Mouse (Mus musculus) monocyte, adult 5-6 weeks (primary cell): ENCODE measurements around the gene Slc35e2. TPM values are rescaled to one million over a fixed set of nuclear protein-coding genes. Genes with fewer than 3 reads are reported as not detected.
"Not testable (repeated sequence)": the region's sequence is repeated elsewhere in the genome, so short reads cannot be mapped to it uniquely, and the experiment has no call there.

Source experiments
- ATAC-seq: fragments of 153-309, 156-312 bp; replicated peaks from 2 replicates; pipeline ENCODE4 v1.8.0; 2017; ENCODE audit warnings: mild to moderate bottlenecking; ENCODE audit not compliant: low TSS enrichment, insufficient number of reproducible peaks, severe bottlenecking, poor library complexity, low FRiP score
- total RNA-seq: library from RNA; stranded (forward); fragments of 200-1000, 200-491, 200-594 nt; gene quantifications from 3 replicates; pipeline ENCODE4 v1.2.3, GENCODE M21; 2017

The Slc35e2 gene
- total RNA-seq, 1 experiment from 2014 or later, result 9.2 TPM

DNA sequence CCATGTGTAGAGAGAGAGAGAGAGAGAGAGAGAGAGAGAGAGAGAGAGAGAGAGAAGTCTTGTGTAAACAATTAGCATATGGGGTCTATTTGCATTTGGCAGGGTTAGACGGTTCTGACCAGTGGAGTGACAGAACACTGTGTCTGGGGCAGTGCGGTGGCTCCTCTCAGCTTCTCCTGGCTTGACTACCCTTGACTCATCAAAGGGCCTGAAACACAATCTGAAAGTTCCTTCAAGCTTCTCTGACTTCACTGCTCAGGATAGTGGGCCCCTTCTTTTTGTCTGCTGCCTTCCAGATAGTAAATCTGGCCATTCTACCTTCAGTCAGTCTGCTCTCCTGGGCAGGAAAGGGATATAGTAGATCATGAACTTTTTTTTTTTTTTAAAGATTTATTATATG lies 5.6 kb downstream of the Slc35e2 start:
- ATAC-seq, result no peak

DNA sequence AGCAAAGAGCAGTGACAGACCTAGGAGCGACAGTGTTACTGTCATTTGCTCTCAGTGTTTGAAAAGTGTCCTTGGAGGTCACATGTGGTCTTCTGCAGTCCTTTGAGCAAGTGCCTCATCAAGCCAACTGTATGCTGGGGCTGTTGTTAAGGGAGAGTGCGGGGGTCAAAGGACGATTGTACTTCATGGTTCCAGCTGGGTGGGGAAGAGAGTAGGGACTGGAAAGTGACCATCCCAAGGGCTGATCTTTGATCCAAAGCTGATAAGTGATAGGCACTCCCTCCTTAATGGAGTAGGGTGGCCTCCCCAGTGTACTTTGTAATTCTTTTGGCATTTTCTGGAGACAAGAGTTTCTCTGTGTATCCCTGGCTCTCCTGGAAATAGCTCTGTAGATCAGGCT lies 10.6 kb downstream of the Slc35e2 start:
- ATAC-seq, result no peak

DNA sequence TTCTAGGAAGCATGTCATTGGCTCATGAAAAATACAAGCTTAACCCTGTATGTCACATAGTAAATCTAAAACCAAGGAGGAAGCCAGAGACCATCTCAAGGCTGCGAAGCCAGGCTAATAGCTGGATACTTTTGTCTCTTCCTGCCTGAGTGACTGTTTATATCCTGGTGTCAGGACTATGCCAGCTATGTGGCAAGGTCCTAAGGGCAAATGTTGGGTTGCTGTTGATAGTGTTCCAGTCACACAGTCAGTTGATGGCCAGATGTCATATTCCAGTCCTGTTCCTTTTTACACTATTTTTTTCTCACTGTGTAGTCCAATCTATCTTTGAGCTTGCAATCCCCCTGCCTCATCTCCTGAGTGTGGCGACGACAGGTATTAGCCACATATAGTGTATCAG lies 12.0 kb downstream of the Slc35e2 start:
- ATAC-seq, result no peak

DNA sequence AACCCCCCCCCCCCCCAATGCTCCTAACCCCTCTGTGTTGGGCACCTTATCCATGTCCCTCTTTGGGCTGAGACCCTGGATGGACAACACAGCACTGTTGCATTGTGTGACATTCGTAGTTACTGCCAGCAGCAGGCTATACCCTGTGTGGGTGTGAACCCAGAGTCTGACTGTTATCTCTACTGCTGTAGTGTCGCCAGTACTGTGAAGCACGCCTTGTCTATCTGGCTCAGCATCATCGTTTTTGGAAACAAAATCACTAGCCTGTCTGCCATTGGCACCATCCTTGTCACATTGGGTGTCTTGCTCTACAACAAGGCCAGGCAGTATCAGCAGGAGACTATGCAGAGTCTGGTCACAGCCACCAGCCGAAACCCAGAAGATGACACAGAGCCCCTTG lies 17.1 kb downstream of the Slc35e2 start:
- ATAC-seq, result no peak

DNA sequence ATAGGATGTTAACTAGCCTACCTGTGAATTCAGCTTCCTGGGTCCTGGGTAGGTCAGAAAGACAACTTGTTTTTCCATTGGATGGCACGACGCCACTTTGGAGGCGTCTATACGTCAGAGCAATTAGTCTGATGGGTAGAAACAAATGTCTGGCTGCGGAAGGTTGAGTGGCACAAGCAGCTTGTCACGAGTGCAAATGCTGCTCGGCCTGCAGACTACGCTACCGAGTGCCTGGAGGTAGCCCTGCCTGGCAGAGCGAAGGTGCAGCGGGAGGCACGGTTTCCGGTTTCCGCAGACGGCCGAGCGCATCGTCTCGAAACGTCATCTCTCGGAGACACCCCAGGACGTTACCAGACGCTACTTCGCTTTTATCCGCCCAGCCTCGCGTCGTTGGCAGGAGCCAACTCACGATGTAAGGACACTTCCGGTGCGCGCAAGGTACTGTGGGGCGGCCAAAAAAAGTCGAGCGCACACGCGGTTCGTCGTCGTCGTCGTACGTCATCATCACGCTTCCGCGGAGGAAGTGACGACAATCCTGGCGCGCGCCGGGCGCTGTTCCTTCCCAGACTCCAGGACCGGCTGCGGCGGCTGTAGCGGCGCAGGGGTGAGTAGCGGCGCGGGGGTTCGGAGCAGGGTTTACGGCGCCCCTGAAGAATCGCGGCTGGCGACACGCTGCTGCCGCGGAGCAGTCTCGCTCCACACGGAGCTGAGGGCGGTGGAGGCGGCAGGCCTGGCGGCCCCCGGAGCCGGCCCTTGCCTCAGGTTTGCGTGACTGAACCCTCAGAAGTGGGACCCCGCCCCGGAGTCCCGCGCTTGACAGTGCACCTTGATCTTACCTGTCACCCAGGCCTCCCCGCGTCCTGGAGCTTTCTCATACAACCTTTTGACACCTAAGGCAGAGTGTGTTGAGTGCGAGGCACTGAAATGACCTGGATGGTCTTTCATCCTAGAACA lies 23.4 kb downstream of the Slc35e2 start, which contains the start of gene Cdk11b:
TSS of gene Cdk11b (plus strand) at position 517 of the 954 bp plus-strand sequence.
- ATAC-seq, result peak; percentile 99

DNA sequence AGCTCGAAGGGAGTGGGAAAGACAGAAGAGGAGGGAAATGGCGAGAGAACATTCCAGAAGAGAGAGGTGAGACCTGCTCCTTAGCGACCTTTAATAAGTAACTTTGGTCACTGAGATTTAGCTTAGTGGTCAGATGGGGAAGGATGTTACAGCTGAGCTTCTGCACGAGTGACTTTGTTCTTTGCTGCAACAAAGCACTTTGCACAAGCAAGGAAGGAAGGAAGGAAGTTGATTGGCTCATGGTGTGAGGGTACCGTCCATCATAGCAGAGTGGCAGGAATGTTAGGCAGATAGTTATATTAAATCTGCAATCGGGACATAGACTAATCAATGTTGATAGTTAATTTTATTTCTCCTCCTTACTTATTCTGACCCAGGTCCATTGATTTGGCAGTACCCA lies 29.1 kb downstream of the Slc35e2 start:
- no peak for ATAC-seq

DNA sequence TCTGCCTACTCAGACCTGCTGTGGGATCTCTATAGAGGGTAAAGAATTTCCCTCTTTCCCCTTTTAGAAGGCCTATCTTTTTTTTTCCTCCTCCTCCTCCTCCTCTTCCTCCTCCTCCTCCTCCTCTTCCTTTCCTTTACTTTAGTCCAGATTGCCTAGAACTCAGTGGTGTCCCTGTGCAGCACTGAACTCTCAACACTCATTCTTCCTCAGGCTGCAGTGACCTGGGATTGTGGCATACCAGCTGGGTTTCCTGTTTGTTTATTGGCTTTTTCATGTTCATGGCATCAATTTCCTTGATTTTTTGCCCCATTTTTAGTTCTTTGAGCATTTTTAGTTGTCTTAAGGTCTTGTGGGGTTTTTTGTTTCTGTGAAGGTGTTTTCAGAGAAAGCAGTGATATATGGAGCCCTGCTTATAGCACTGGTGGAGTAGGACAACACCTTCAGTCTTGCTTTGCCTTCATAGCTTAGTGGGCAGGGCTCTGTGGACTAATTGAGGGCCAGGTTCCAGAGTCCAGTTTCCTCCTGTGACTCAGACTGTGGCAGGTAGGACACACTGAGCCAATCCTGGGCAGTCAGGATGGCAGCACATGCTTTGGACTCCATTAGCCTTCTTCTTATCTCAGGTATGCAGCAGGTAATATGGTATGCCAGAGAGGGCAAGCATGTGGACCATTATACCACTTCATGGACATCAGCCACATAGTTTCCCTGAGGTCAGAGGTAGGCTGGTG lies 34.7 kb downstream of the Slc35e2 start:
- ATAC-seq, result no peak

DNA sequence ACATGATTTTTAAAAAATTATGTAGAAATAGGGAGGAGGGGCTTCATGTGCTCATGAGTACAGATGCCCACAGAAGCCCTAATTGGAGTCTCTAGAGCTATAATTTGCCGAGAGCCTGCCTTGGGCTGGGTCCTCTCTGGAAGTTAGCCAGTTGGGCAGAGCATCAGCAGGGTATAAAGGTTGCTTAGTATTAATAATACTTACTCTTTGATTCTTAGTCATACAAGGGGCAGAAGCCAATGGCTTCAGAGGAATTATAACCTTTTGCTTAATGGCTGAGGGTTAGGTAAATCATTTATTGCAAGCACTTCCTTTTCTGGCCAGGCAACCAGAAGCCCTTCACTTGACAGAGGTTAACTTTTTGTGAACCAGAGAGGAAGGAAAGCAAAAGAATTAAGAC lies 42.3 kb downstream of the Slc35e2 start:
- no peak for ATAC-seq

DNA sequence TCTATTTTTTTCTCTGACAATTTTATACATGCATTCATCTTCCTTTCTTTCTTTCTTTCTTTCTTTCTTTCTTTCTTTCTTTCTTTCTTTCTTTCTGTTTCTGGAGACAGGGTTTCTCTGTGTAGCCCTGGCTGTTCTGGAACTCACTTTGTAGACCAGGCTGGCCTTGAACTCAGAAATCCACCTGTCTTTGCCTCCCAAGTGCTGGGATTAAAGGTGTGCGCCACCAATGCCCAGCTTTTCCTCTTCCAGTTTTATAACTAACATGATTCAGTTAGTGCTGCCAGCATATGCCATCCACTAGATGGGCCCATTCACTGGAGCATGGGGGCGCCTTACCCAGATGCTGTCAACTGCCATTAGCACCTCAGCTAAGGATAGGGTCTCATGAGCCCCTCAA lies 44.1 kb downstream of the Slc35e2 start, which contains the start of gene Gm10563:
TSS of gene Gm10563 (minus strand) at position 101 of the 400 bp plus-strand sequence.
- not testable (repeated sequence) for ATAC-seq

DNA sequence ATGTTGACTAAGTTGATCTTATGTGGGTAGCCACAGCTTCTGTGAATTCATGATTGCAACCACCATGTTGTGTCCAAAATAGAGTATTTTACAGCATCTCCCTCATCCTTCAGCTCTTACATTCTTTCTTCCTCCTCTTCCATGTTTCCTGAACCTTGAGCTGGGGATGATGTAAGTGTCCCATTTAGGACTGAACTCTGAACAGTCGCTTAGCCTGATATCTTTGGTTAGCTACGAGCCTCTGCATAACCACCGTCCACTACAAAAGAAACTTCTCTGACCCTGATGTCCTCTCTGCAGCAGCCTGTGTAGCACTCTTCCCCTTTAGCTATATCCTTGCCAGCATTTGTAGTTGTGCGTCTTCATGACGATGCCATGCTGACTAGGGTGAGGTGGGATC lies 44.5 kb downstream of the Slc35e2 start:
- ATAC-seq, result no peak

DNA sequence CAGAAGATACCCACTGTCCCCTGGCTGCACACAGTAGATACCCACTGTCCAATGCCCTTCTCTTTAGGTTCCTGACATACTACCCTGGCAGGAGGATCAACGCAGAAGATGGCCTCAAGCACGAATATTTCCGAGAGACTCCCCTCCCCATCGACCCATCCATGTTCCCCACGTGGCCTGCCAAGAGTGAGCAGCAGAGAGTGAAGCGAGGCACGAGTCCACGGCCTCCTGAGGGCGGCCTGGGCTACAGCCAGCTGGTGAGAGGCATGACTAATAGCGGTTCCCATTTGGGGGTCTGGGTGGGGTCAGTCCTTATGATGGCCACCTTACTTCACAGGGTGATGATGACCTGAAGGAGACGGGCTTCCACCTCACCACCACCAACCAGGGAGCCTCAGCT lies 48.1 kb downstream of the Slc35e2 start:
- no peak for ATAC-seq

DNA sequence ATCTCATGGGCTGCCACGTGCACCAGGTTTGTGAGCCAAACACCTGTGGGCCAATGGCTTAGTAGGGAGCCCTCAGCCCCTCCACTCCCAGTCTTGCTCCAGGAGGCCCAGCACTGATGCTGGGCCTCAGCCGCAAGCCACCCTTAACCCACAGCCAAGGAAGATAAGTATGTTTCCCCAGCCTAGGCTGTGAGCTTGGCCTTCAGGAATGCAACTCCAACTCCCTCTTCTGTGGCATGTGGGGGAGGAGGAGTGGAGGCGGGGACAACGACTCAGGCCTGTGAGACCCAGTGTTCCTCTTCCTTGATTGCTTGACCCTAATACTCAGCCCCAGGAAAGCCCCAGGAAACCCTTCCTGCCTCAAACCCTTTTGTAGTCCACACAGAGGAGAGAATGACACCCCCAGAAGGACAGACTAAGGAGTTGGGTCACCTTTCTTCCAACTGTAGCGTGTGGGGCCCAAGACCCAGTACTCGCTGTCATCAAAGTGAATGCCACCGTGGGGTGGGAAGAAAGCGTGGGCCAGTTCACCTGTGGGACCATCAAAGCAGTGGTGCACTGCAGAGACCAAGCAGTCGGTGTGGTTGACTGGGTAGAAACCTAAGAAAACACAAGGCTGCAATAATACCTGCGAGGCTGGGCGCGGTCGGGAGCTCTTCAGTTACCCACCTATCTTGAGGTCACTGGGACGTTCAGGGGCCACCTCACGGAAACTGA lies 50.5 kb downstream of the Slc35e2 start:
- ATAC-seq, result no peak

DNA sequence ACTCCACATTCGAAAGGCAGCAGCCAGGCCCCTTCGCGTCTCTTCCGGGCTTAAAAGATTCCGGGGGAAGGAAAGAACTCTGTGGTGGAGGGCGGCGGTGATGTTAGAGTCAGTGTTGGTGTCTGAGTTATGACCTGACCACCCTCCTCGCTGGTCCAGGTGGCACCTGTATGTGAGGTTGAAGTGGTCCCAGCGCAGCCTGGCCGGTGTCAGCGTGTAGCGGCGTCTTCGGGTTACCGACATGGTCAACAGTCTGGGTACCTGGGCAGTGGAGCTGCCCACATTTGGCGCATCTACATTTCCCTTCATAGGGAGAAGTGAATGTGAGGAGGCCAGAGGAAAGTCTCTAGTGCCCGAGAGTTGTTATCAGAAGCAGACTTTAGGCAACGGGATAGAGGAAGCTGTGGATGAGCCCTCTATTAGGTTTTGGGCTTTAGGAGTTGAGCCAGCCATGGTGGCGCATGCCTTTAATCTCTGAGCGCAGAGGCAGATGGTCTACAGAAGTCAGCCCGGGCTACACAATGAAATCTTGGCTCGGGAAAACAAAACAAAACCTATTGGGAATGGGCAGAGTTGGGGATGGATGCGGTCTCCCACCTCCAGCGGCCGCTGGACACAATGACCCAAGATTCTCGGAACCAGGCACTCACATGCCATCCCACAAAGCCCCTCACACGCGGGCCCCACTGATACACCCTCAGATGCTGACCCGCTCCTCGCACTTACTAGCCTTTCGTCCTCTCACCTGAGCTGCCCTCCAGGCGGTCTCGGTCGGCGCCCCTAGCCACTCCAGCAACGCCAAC lies 51.3 kb downstream of the Slc35e2 start:
- no peak for ATAC-seq

DNA sequence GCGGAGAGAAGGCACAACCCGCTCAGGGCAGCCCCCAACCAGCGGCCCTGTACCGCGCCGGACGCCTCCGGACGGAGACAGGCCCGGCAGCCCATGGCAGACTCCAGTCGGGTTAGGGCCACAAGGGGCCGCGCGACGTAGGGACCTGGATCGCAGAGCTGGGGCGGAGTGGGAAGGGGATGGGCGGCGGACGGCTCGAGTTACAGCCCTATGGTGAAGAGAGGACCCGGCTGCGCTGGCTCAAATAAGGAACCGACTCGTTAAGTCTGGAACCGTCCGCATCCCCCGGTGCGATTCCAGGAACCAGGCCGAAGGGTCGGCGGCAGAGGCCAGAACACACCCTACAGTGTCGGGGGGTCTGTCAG lies 51.9 kb downstream of the Slc35e2 start, which contains the start of gene Mmp23:
TSS of gene Mmp23 (minus strand) at position 299 of the 365 bp plus-strand sequence.
- 0 out of 2 replicates have a peak, but pooled peaks have one; percentile 8 for ATAC-seq

DNA sequence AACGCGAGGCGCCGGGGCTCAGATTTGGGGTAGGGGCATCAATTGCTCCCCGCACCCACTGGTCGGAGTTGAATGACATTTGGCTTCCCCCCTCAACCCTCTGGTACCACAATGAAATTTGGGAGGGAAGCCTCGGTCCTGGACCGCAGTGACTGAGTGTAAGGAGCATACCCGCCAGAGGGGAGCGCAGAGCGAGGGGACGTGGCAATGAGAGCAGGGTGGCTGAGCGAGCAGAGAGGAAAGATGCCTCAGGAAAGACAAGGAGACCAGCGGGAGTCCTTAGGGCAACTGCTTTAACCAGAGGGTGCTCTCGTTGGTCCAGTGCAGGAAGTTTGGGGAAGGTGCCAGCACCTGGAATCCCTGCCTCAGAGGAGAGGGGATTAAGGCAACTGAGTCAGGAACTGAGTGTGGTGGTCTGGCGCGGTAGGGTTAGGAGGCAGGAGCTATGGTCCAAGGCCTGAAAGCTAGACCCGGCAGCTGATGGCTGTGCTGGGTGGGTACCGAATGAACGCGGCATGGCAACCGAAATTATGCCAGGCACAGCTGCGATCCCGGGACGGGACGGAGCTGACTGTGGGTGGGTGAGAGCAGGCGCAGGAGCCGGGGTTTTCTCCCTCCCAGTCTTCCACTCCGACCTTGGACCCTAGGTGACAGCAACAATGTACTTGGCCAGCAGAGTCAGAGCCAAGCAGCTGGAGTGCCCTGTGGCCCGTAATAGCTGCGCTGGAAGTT lies 52.4 kb downstream of the Slc35e2 start:
- 0 out of 2 replicates have a peak, but pooled peaks have one; percentile 3 for ATAC-seq

DNA sequence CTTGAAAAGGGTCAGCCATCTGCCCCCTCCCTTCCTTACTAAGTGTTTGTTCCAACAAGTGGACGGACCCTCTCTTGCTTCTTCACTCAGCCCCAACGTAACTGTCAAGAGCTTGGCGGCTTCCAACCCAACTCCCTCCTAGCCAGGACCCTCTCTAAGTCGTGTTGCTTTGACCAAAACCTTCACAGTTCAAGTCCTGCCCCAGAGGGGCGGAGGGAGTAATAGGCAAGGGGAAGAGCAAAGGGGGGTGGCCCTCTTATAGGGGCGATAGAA lies 52.9 kb downstream of the Slc35e2 start:
- ATAC-seq, result no peak

DNA sequence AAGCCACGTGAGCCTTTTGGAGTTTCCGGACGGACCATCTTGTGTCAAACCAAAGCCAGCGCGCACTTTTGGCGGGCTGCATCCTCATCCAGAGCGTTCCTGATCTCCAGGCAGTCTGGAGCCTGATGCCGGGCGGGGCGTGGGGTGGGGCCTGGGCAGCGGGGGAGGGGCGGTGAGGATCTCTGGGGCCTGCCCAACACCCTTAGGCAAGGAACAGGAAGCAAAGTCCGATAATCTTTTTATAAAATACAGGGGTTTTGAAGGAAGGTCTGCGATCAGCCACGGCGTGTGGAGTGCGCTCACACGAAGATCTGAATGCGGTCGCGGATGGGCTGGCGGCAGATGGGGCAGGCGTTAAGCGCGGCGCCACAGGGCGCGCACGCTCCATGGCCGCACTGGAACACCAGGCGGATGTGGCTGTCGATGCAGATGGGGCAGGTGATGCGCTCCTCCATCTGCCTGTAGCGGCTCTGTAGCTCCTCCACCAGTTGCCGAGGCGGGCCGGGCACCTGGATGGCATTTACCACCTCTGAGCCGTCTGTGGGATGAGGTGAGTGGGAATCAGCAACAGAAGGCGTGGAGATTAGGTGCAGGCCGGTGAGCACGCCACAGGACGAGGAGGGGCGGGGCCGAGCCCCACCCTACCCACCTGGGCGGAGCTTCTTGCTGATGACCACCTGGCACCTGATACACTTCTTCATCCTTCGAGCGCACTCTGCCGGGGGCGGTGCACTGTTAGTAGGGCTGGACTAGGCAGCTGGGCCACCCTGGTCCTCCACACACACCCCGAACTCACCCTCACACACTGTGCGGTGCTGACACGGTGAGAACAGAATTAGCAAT lies 53.5 kb downstream of the Slc35e2 start:
- no peak for ATAC-seq
